Mouse (Mus musculus) layer of hippocampus, postnatal 25 days (tissue): ENCODE measurements around the gene Ak8. TPM values are rescaled to one million over a fixed set of nuclear protein-coding genes. Genes with fewer than 3 reads are reported as not detected.
A peak's percentile ranks its signal among the peaks of the same experiment; 100 is the strongest.

Experiments
- DNase-seq, 2 experiments: peaks; one replicate each; pipeline ENCODE4 v3.0.0; 2022; ENCODE audit warnings: mixed read lengths in 2 of 2, low spot score in 1 of 2; ENCODE audit errors: extremely low spot score in 1 of 2
- total RNA-seq, 2 experiments: library from RNA; stranded (reverse); gene quantifications; 2 replicates each; pipeline ENCODE4 v1.2.3; 2021

Ak8 gene
- total RNA-seq, 2 experiments from 2014 or later = 1.1 TPM

- no peak for DNase-seq
Observed at GRCm38 (mm10) chr2:28727786-28728404, 27.9 kb downstream of the Ak8 start.

DNA sequence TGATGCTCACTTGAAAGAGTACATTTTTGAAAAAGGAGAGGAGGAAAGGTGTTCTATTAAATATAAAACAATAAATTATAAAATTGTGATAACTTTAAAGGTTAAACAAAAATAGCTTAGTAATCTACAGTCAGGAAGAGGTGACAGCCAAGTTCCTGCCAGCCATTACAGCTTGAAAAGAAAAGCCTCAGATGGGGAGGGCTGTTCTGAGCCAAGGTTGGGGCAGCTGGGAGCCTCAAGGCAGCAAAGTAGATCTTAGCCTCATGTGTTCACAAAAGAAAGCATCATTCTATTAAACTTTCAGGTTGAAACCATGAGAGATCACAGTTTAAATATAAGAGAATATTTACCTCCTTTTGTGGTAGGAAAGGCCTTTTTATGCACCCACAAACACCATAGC, 30.7 kb downstream of the Ak8 start:
- DNase-seq = no peak

DNA sequence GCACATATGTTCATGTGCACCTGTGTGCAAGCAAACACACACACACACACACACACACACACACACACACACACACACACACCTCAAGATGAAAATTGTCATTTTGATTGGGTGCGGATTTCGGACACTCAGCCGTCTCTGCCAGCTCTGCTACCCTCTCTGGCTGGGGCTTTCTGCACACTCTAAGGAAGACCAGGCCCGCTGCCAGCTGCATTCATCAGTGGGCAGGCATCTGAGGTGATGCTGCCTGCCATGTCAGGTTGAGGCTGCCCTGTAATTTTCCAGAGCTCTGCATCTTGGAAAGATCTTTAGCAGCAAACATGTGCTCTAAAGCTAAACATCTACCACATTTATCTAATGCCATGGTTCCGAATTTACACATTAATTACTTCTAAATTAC, 37.1 kb downstream of the Ak8 start:
- DNase-seq = no peak

DNA sequence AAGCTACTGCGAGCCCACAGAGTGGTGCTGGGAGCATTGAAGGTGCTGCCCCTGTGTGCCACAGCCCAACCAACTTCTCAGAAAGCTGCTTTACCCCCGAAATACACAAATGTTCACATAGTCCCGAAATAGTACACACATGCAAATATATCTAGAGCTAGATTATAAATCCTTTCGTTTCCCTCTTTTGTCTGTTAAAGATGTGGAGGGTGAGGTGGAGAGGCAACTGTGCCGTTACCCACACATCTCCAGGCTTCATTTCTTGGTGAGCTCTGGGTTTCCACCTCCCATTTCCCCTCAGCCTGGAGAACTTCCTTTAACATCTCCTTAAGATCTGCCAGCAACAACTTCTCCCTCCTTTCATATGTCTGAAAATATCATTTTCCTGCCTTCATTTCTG, 40.2 kb downstream of the Ak8 start:
- DNase-seq = no peak

GRCm38 (mm10) chr2:28742701-28743100, 42.7 kb downstream of the Ak8 start:
- no peak for DNase-seq

DNA sequence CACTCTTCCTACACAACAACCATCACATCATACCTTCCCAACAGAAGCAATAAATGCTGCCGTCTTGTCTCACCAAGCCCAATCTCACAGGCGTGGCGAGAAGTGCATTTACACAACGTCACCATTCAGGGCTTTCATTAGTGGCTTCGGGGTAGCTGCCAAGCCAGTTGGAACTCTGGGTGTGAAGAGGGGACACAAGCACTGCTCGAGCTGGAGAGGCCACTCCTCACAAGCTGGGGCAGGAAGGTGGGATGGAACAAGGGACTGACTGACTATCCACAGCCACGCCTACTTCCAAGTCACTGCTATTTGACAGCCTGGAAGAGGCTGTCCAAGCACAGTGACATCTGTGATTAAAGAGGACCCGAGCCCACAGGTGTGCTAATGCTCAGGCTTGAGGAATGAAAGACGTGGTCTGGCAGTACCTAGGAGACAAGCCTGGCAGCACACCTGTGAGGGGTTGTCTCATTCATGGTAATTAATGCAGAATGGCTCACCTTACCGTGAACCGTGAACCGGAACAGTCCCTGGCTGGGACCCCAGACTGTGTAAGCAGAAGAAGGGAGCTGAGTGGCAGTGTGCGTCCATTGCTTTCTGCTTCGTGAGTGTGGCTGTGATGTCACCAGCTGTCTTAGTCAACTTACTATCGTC, 46.8 kb downstream of the Ak8 start:
- no peak for DNase-seq

- DNase-seq = no peak
Observed at GRCm38 (mm10) chr2:28747705-28748104, 47.7 kb downstream of the Ak8 start.

DNA sequence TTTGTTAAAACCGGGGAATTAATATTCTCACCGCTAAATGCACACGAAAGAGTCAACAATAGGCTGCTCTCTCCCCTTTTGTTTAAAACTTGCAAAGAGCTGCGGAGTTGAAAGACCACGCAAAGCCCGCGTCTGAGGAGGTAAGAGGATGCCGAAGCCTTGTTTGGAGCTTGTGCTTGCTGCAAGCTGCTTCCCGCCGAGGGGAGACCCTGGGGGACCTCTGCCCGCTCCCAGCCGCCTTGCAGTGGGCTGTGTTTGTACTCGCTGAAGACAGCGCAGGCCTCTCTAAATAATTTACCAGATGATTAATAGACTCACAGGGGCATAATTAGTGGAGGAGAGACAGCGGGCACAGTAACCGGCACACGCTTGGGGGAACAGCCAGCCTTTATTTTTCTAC, 51.2 kb downstream of the Ak8 start:
- DNase-seq = no peak

DNA sequence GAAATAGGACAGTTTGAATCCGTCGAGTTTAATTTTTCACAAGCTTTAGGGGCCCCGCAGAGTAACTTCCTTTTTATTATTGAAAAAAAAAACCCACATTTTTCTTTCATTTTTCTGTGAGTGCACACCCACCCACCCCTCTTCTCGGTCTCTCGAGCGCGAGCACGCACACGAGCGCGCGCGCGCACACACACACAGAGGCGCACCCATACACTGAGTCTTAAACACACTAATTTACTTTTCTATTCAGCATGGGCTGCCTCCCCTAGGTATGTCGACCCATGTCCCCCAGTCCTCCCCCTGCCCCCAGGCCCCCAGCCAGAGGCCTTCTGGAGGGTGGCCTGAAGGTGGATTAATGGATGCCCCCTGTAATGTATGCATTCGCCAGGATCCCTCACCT, 51.7 kb downstream of the Ak8 start:
- DNase-seq = no peak

- DNase-seq = peak in 1 of 2 experiments; percentile 18
Observed at GRCm38 (mm10) chr2:28752388-28752787, 52.4 kb downstream of the Ak8 start.

DNA sequence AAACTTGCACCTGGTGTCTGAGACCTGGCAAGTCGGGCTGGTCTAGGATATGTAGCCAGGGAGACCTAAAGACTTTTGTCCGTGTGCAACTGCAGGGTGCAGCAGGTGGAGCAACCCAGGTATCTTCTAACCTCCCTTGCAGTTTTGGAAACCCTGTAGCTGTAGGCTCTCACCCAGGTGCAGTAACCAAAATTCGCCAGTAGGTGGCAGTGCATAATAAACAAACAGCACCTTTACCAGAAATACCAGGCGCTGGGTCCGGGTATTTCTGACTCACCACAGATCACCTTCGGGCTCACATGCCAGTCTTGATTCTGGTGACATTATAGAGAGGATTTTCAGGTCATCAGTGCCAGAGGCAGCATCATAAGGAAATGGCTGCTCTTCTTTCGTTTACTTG, 55.5 kb downstream of the Ak8 start:
- peak; percentile 74 to 94 for DNase-seq

GRCm38 (mm10) chr2:28756201-28756600, 56.2 kb downstream of the Ak8 start:
- DNase-seq = peak; percentile 23 to 51

DNA sequence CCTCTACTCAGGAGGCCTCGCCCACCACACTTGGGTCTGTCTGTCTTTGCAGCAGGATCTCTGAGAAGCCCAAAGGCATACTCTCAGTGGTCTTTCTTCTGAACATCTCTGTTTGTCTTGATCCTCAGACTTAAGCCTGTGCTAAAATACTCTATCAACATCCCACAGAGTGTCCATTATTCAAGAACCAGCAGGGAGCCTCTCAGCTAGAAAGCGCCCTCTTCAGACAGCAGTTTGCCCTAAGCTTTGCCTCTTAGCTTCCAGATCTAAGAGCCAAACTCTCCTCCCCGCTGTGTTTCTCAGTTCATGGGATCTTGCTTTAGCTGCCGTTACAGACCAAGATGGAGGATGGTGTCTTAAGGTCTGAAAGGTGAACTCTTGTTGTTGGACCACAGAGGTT, 59.5 kb downstream of the Ak8 start:
- DNase-seq = no peak

- DNase-seq = no peak
Observed at GRCm38 (mm10) chr2:28766590-28766989, 66.6 kb downstream of the Ak8 start.

DNA sequence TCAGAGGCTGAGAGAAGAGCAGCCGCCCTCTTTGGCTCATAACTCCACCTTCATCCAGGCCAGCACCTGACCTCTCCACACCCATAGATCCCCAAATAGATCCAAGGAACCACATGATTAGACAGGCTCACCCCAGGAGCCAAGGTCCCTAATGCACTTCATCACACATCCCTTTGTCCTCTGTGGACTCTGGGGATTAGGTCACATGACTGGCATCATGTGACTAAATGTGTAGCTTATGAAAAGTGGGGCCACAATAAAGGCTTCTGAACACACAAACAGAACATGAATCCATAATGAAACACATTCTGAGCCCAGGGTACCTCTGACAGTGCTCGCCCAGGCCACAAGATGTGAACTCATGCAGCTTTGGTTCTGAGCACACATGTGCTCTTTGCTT, 67.1 kb downstream of the Ak8 start:
- no peak for DNase-seq

- DNase-seq = no peak
Observed at GRCm38 (mm10) chr2:28770697-28771096, 70.7 kb downstream of the Ak8 start.

GRCm38 (mm10) chr2:28774073-28774472, 74.1 kb downstream of the Ak8 start:
- DNase-seq = no peak

- DNase-seq = no peak
Observed at GRCm38 (mm10) chr2:28776728-28777127, 76.8 kb downstream of the Ak8 start.

DNA sequence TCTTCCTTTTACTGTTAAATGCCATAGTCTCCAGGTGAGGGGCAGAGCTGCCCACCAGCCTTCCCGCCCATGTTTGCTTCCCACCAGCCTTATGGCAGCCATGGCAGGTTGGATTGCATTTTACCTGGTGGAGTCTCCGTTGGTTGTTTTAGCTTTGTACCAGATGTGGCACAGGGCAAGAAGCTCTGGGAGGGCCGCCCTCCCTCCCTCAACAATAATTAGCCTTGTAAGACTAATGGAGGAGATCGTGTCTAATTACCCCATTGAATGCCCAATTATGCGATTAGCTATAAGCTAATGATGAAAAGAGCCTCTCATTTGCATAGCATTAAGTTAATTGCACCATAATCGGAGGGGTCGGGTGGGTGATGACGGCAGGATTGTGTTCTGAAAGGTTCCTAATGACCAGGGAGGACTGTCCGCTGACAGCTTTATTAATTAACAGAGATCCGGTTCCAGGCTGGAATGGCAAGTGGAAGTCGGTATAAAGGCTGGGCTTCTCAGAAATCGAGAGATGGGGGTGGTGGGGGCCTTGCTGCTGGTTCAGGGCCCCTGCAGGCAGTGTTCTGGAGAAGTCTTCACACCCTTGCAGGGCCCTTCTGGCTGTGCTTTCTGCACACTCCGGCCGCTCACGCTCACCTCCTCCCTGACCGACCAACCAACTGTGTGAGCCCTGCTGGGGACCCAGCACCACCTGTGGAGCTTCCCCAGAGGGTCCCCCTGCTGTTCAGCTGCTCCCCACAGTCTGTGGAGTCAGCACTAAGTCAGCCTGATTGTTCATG, 80.2 kb downstream of the Ak8 start:
- DNase-seq = no peak

GRCm38 (mm10) chr2:28781310-28781709, 81.3 kb downstream of the Ak8 start:
- DNase-seq = no peak

DNA sequence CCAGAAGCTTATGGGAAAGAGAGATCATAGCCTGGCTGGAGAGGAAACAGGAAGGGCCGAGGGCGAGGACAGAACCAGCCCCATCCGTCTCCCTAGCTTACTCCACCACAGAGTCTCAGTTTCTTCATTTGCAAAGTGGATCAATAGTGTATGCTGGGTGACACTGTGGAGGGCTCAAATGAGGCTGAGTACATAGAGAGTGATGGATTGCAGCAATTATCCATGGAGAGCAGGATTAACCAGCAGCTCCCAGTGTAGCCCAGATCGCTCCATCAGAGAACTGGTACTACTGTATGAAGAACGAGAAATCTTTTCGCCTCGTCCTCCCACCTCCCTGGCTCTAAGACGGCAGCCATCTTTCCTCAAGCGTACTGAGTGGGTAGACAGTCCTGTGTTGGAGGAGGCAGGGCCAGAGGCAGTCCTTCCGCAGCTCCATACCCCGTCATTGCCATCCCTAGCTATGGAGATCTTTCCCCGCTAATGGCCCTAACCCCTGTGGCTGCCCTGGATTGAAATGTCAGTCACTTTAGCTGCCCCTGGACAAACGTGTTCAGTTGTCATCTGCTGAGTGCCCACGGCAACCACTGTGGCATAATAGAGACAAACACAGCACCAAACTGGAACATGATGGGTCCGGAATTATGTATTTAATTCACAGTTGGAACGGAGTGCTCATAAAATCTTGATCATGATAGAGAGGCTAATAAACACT, 86.5 kb downstream of the Ak8 start:
- no peak for DNase-seq
